Mouse (Mus musculus): ENCODE measurements around the gene Efna1. TPM values are rescaled to one million over a fixed set of nuclear protein-coding genes. Genes with fewer than 3 reads are reported as not detected.

The Efna1 gene
- polyA plus RNA-seq, 2 experiments from 2014 or later = not detected

Other genes starting within 250 kb of the Efna1 start
- 100 to 1,000 TPM in 1 of 2 experiments, 10 to 100 TPM in 1; 62.1 to 106 TPM for gene Rusc1, start 187.8 kb downstream of the Efna1 start, polyA plus RNA-seq (2017; shearing (Covaris generic))
- gene Gm43738, start 180.0 kb downstream of the Efna1 start, polyA plus RNA-seq (2017; shearing (Covaris generic)) = not detected
- gene Fdps, start 179.2 kb downstream of the Efna1 start, polyA plus RNA-seq (2017; shearing (Covaris generic)) = 10 to 100 TPM; 63.1 to 97.7 TPM
- not detected for gene Pklr, start 145.0 kb downstream of the Efna1 start, polyA plus RNA-seq (2017; shearing (Covaris generic))
- 1 to 10 TPM; 1.3 to 2.4 TPM for gene Hcn3, start 120.9 kb downstream of the Efna1 start, polyA plus RNA-seq (2017; shearing (Covaris generic))
- 10 to 100 TPM; 15.7 to 23.0 TPM for gene Clk2, start 116.3 kb downstream of the Efna1 start, polyA plus RNA-seq (2017; shearing (Covaris generic))
- gene Scamp3, start 103.7 kb downstream of the Efna1 start, polyA plus RNA-seq (2017; shearing (Covaris generic)) = 100 to 1,000 TPM; 177 to 239 TPM
- gene Fam189b, start 98.0 kb downstream of the Efna1 start, polyA plus RNA-seq (2017; shearing (Covaris generic)) = 100 to 1,000 TPM; 209 to 296 TPM
- gene Gba, start 78.2 kb downstream of the Efna1 start, polyA plus RNA-seq (2017; shearing (Covaris generic)) = 100 to 1,000 TPM in 1 of 2 experiments, 10 to 100 TPM in 1; 81.2 to 128 TPM
- gene Thbs3, start 66.0 kb downstream of the Efna1 start, polyA plus RNA-seq (2017; shearing (Covaris generic)) = 1 to 10 TPM; 3.4 to 3.6 TPM
- 100 to 1,000 TPM in 1 of 2 experiments, 10 to 100 TPM in 1; 78.8 to 144 TPM for gene Mtx1, start 54.1 kb downstream of the Efna1 start, polyA plus RNA-seq (2017; shearing (Covaris generic))
- 1 to 10 TPM; 1.1 to 2.0 TPM for gene Muc1, start 52.1 kb downstream of the Efna1 start, polyA plus RNA-seq (2017; shearing (Covaris generic))
- 100 to 1,000 TPM; 258 to 319 TPM for gene Krtcap2, start 35.2 kb downstream of the Efna1 start, polyA plus RNA-seq (2017; shearing (Covaris generic))
- gene Trim46, start 34.8 kb downstream of the Efna1 start, polyA plus RNA-seq (2017; shearing (Covaris generic)) = 1 to 10 TPM; 4.0 to 7.0 TPM
- 100 to 1,000 TPM; 116 to 155 TPM for gene Dpm3, start 21.8 kb downstream of the Efna1 start, polyA plus RNA-seq (2017; shearing (Covaris generic))
- gene Slc50a1, start 10.6 kb downstream of the Efna1 start, polyA plus RNA-seq (2017; shearing (Covaris generic)) = 100 to 1,000 TPM; 248 to 324 TPM
- not detected for gene Efna3, start 41.8 kb upstream of the Efna1 start, polyA plus RNA-seq (2017; shearing (Covaris generic))
- not detected for gene Efna4, start 56.9 kb upstream of the Efna1 start, polyA plus RNA-seq (2017; shearing (Covaris generic))
- gene Adam15, start 68.9 kb upstream of the Efna1 start, polyA plus RNA-seq (2017; shearing (Covaris generic)) = 10 to 100 TPM in 1 of 2 experiments, 1 to 10 TPM in 1; 8.5 to 13.3 TPM
- gene Dcst2, start 80.8 kb upstream of the Efna1 start, polyA plus RNA-seq (2017; shearing (Covaris generic)) = under 1 TPM in 1 of 2 experiments, not detected in 1; 0.42 TPM
- gene Dcst1, start 84.1 kb upstream of the Efna1 start, polyA plus RNA-seq (2017; shearing (Covaris generic)) = 1 to 10 TPM in 1 of 2 experiments, under 1 TPM in 1; 0.59 to 1.1 TPM
- gene Zbtb7b, start 113.6 kb upstream of the Efna1 start, polyA plus RNA-seq (2017; shearing (Covaris generic)) = 10 to 100 TPM; 11.7 to 13.2 TPM
- gene Lenep, start 121.7 kb upstream of the Efna1 start, polyA plus RNA-seq (2017; shearing (Covaris generic)) = 1 to 10 TPM in 1 of 2 experiments, not detected in 1; 5.3 TPM
- 10 to 100 TPM; 52.2 to 71.7 TPM for gene Flad1, start 130.7 kb upstream of the Efna1 start, polyA plus RNA-seq (2017; shearing (Covaris generic))
- 10 to 100 TPM; 21.6 to 40.2 TPM for gene Cks1b, start 137.2 kb upstream of the Efna1 start, polyA plus RNA-seq (2017; shearing (Covaris generic))
- 10 to 100 TPM; 33.2 to 35.2 TPM for gene Shc1, start 137.3 kb upstream of the Efna1 start, polyA plus RNA-seq (2017; shearing (Covaris generic))
- gene Pygo2, start 149.1 kb upstream of the Efna1 start, polyA plus RNA-seq (2017; shearing (Covaris generic)) = 1 to 10 TPM; 6.0 to 7.9 TPM
- 10 to 100 TPM; 41.4 to 52.4 TPM for gene Pbxip1, start 155.6 kb upstream of the Efna1 start, polyA plus RNA-seq (2017; shearing (Covaris generic))
- 10 to 100 TPM; 29.8 to 46.0 TPM for gene Pmvk, start 173.4 kb upstream of the Efna1 start, polyA plus RNA-seq (2017; shearing (Covaris generic))
- not detected for gene Kcnn3, start 239.0 kb upstream of the Efna1 start, polyA plus RNA-seq (2017; shearing (Covaris generic))

Data from CD4-positive, CD25-positive, alpha-beta regulatory T cell, adult 4 months (primary cell).